Mouse (Mus musculus) E14TG2a.4 (cell line): ENCODE data around the gene Atg2b.

Source experiments
- CTCF ChIP-seq: conservative IDR thresholded peaks from 2 replicates; pipeline ENCODE4 v1.5.1; 2014; ENCODE audit warnings: low read length
- NANOG ChIP-seq: IDR thresholded peaks from 2 replicates; pipeline ENCODE4 v1.6.1; 2014; ENCODE audit warnings: borderline replicate concordance, low read length, mixed read lengths
- POU5F1 ChIP-seq: IDR thresholded peaks from 2 replicates; pipeline ENCODE4 v1.6.1; 2014; ENCODE audit warnings: low read length, borderline replicate concordance

DNA sequence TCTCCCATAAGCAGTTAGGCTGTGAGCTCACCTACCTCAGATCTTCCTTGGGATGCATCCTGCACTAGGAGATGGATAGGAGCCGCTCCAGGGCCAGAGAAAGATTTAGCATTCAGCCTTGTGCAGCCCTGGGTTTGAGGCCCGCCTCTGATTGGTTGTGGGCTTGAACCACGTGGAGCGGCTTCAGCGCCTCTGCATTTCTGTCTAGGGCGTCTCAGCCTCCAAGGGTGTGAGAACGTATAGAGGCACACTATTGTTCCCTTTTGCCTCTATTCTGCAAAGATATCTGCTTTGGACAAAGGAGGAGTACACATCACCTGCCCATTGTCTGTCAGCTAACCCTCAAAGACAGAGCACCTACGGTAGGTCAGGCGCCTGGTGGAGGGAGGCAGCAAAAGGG is 102.5 kb downstream of the Atg2b start:
- TF ChIP-seq CTCF (no peak), NANOG (no peak), POU5F1 (no peak)
